Mouse (Mus musculus) T-helper 1 cell (primary cell): ENCODE measurements around the gene Pcbp3.

ENCODE experiments used
- in situ Hi-C: fragments of 300-600 bp; cut with MboI, MseI; formaldehyde crosslinking; loops from one replicate; pipeline ENCODE4 v1.15.1; 2025; ENCODE audit warnings: high pct_unique_total_duplicates

The Pcbp3 gene

DNA sequence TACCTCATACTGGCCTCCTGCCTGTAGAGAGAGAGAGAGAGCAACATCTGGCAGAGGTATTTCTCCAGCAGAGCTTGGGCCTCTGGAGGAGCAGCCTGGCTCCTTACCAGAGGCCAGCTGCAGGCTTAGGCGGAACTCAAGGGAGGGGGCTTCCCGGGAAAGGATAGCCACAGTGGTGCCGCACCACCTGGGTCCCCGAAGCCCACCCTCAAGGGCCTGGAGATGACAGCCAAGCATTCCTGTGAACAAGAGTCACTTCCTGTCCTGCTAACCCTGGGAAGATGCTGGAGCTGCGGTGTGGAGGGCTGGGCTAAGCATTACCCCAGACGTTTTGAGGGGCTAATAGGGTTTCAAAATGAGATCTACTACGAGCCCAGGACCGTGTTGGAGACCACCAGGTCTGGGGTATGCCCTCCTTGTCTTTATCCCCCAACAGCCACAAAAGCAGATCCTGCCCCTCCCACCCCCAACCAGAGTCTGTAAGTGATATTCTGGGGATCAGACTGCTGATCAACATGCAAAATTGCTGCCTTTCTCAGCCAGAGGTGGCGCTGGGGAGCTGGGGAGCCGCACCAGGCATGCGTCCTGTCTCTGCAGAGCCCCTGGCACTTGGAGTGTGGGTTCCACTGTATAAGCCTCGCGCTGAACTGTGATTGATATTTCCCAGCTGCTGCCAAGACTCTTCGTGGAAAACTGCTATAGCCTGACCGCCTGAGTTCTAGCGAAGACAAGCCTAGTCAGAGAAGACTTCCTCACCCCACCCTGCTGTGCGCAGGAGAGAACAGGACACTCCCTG, 228.6 kb downstream of the Pcbp3 start:
- in situ Hi-C loops = loop anchor here (5.0 kb wide), 2 partner anchors 106 to 281 kb away; no protein-coding TSS in a partner anchor

- in situ Hi-C loops = loop anchor here (5.0 kb wide), 2 partner anchors 105 to 280 kb away; no protein-coding TSS in a partner anchor
Measured at GRCm38 (mm10) chr10:76732391-76732790, 229.3 kb downstream of the Pcbp3 start.

- in situ Hi-C loops = loop anchor here (5.0 kb wide), 2 partner anchors 104 to 279 kb away; no protein-coding TSS in a partner anchor
Measured at GRCm38 (mm10) chr10:76731621-76732239, 230.0 kb downstream of the Pcbp3 start.

- in situ Hi-C loops = loop anchor here (5.0 kb wide), 2 partner anchors 103 to 278 kb away; no protein-coding TSS in a partner anchor
Measured at GRCm38 (mm10) chr10:76729631-76730620, 231.8 kb downstream of the Pcbp3 start.

- in situ Hi-C loops = no loop called here
Measured at GRCm38 (mm10) chr10:76728369-76728768, 233.3 kb downstream of the Pcbp3 start.

- in situ Hi-C loops = no loop called here
Measured at GRCm38 (mm10) chr10:76727301-76727700, 234.4 kb downstream of the Pcbp3 start.

DNA sequence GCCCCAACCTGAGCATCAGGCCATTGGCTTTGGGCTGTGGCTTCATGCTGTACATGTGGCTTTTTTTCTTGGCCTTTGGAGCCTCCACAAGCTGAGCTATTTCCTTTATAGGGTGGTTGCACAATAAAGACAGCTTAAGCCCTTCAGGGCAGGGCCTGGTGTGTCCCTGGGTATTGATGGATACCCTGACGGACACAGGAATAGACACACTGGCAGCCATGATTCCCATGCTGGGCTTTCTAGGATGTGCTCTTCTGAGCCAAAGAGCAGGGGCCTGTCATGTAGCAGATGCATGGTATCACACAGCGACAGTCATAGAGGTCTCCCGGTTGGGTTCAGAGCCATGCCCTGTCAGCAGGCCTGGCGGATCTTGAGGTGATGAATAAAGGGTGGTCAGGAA, 234.8 kb downstream of the Pcbp3 start:
- in situ Hi-C loops = no loop called here

DNA sequence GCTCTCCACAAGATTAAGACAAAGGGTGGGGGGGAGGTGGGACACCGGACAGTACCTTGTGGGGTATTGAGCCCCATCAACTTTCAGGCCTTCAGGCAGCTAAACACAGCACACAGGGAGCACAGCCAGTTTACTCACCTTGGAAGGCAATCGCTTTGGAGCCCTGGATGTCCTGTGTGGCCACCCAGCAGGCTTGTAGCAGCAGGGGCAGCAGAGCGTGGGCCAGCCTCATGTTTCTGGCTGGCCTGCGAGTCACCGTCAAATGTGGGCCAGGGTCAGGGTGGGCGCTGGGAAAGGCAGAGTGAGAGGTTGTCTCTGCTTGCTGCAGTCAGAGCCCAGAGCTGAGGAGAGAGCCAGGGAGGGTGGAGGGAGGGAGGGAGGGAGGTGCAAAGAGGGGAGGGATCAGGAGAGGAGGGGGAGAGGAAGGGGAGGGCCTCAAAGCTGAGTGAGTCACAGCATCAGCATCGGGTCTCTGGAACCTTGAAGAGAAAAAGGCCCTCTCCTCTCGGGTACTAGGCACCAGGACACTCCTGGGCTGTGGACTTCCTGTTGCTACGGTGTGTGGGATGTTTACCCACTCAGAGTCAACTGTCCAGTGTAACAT, 235.9 kb downstream of the Pcbp3 start, which contains the start of gene Col6a1:
Gene Col6a1, minus strand, starts transcription at position 487 of the 604 bp plus-strand sequence.
- in situ Hi-C loops = no loop called here

- in situ Hi-C loops = no loop called here
Measured at GRCm38 (mm10) chr10:76725097-76725496, 236.6 kb downstream of the Pcbp3 start.

- in situ Hi-C loops = no loop called here
Measured at GRCm38 (mm10) chr10:76724231-76724736, 237.4 kb downstream of the Pcbp3 start.

DNA sequence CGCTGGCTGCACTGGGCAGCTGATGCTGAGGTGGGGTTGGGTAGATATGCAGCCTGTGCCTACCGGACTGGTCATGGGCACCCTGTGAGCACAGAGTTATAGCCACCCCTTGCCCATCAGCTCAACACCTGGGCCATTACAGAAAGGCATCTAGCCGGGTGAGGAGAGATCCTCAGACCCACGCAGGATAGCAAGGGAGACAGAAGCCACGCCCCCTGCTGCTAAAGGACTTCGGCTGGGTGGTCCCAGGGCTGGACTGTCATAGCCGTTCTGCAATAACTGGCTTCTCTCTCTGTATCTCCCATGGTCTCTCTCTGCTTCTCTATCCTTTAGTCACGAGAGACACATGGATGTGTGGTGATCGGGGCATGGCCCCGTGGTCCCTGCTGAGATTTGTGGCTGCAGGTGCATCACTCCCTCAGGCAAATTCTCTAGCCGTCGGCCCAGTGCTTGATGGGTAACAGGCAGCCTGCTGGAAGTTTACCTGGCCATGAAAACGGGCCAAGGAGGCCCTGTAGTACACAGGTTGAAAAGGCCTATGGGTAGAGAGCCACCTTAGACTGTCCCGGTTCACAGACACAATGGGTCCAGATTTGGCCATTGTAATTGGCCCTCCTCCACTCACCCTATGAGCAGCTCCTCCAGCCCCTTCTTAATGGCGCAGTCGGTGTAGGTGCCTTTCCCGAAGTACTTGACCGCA, 238.8 kb downstream of the Pcbp3 start:
- in situ Hi-C loops = no loop called here

DNA sequence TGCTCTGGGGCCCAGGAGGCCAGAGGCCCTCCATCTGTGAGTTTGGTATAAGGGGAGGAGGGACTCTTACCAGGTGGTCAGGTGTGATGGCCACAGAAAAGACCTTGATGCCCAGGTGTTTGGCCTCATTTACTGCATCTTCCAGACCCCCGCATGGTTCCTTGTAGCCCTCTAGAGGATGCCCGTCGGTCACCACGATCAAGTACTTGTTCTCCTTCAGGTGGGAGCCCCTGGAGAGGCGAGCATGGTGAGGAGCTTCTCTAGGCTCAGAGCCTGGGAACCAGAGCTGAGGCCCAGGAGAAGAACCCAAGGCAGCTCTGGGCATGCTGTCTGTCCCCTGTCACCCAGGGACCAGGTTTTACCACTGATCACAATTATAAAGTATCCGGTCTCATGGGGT, 239.9 kb downstream of the Pcbp3 start:
- in situ Hi-C loops = no loop called here

- in situ Hi-C loops = no loop called here
Measured at GRCm38 (mm10) chr10:76721216-76721615, 240.5 kb downstream of the Pcbp3 start.

GRCm38 (mm10) chr10:76717631-76718030, 244.1 kb downstream of the Pcbp3 start:
- in situ Hi-C loops = no loop called here

GRCm38 (mm10) chr10:76717026-76717425, 244.7 kb downstream of the Pcbp3 start:
- in situ Hi-C loops = no loop called here

GRCm38 (mm10) chr10:76714303-76714702, 247.4 kb downstream of the Pcbp3 start:
- in situ Hi-C loops = no loop called here

DNA sequence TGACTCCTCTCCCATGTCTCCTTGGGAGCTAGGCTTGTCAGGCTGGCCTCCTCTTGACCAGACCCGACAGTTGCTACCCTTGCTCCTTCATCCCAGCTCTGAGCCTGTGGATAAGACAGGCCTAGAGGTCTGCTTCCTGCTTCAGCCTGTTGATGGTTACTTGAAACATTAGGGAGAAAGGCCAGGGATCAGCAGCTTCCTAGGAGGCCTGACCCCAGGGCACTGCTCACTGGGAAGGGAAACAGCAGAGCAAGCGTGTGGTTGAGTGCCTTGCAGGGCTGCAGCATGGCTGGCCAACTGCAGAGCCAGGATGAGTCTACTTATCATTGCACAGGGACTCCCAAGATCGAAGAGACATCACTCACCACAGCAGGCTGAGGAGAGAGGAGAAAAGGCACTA, 249.2 kb downstream of the Pcbp3 start:
- in situ Hi-C loops = no loop called here
